Mouse (Mus musculus) myocyte (in vitro differentiated cells): ENCODE measurements around the gene Adcy2.

Experiments used
- CEBPB ChIP-seq: IDR thresholded peaks from 2 replicates; pipeline ENCODE4 v1.6.1; 2011; ENCODE audit warnings: mild to moderate bottlenecking, moderate library complexity; ENCODE audit not compliant: poor library complexity, insufficient read depth, severe bottlenecking
- E2F4 ChIP-seq: IDR thresholded peaks from one replicate; pipeline ENCODE4 v1.6.1; 2011; ENCODE audit warnings: mild to moderate bottlenecking, control low read depth, moderate library complexity; ENCODE audit not compliant: insufficient read depth
- MAX ChIP-seq: IDR thresholded peaks from one replicate; pipeline ENCODE4 v1.6.1; 2011; ENCODE audit warnings: low read depth, mild to moderate bottlenecking, control low read depth
- MYOD1 ChIP-seq, 3 experiments: IDR thresholded peaks; one replicate each; pipeline ENCODE4 v1.6.1; 2011; ENCODE audit warnings: control low read depth in 2 of 3, low read depth in 2 of 3, mild to moderate bottlenecking in 2 of 3, moderate library complexity in 1 of 3; ENCODE audit not compliant: insufficient read length in 2 of 3, control insufficient read depth in 1 of 3
- POLR2A ChIP-seq: IDR thresholded peaks from one replicate; pipeline ENCODE4 v1.6.1; 2011; ENCODE audit warnings: low read depth, mild to moderate bottlenecking, control low read depth, moderate library complexity; ENCODE audit not compliant: insufficient read length
- POLR2AphosphoS2 ChIP-seq: IDR thresholded peaks from one replicate; pipeline ENCODE4 v1.6.1; 2011; ENCODE audit warnings: low read depth, control low read depth; ENCODE audit not compliant: insufficient read length
- TCF12 ChIP-seq: IDR thresholded peaks from one replicate; pipeline ENCODE4 v1.6.1; 2011; ENCODE audit warnings: mild to moderate bottlenecking, control low read depth; ENCODE audit not compliant: poor library complexity, insufficient read depth, severe bottlenecking
- TCF3 ChIP-seq: IDR thresholded peaks from one replicate; pipeline ENCODE4 v1.6.1; 2011; ENCODE audit warnings: low read depth, control low read depth; ENCODE audit not compliant: insufficient read length
- USF1 ChIP-seq: IDR thresholded peaks from one replicate; pipeline ENCODE4 v1.6.1; 2011; ENCODE audit warnings: low read depth, mild to moderate bottlenecking, control low read depth, moderate library complexity

DNA sequence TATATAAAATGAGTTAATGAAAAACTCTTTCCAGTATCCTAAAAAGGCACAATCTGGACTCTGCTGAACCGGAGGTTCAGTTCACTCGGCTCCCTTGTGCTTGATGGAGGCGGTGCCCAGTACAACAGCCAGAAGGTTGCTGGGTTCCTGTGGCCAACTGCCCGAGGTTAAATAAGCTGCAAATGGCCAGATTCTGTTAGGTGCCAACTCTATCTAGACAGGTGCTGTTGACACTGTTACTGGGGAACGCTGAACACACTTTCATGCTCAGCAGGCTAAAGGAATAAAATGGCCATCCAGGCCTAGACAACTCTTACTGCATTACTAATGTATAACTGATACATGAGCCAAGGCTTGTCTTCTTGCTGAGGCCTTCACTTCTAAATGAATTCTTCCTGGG lies 7.6 kb upstream of the Adcy2 start:
- no peak for TF ChIP-seq E2F4
- no peak for TF ChIP-seq MAX
- no peak for TF ChIP-seq POLR2A
- TF ChIP-seq MYOD1 (IDR thresholded peaks at IDR 0.05; ENCODE audit: control insufficient read depth in 1 of 3, insufficient read length in 2 of 3, low read depth in 2 of 3), result no peak
- no peak for TF ChIP-seq TCF3
- no peak for TF ChIP-seq CEBPB
- no peak for TF ChIP-seq TCF12
- TF ChIP-seq USF1, result no peak
- TF ChIP-seq POLR2AphosphoS2, result no peak
